Mouse (Mus musculus) C2C12 (cell line): Measurements from ENCODE around the gene Gimap3. TPM values are rescaled to one million over a fixed set of nuclear protein-coding genes. Genes with fewer than 3 reads are reported as not detected.

Experiments used
- H3K27me3 ChIP-seq: one replicate; pipeline ENCODE4 v1.6.1; 2011; ENCODE audit not compliant: control insufficient read depth, insufficient read depth, insufficient read length
- H3K36me3 ChIP-seq: one replicate; pipeline ENCODE4 v1.6.1; 2011; ENCODE audit not compliant: control insufficient read depth, insufficient read depth
- H3K4me3 ChIP-seq: one replicate; pipeline ENCODE4 v1.5.1; 2011; ENCODE audit warnings: mild to moderate bottlenecking, control low read depth; ENCODE audit not compliant: poor library complexity, insufficient read depth, severe bottlenecking
- H3K79me2 ChIP-seq: one replicate; pipeline ENCODE4 v1.6.1; 2011; ENCODE audit not compliant: control insufficient read depth, insufficient read depth
- H3K79me3 ChIP-seq: one replicate; pipeline ENCODE4 v1.6.1; 2011; ENCODE audit warnings: low read depth, control low read depth
- H3ac ChIP-seq: one replicate; pipeline ENCODE3; 2011; ENCODE audit warnings: low read depth; ENCODE audit not compliant: control insufficient read depth, insufficient read length
- CEBPB ChIP-seq: IDR thresholded peaks from one replicate; pipeline ENCODE4 v1.6.1; 2011; ENCODE audit warnings: low read depth, mild to moderate bottlenecking, control low read depth, moderate library complexity
- CTCF ChIP-seq: IDR thresholded peaks from one replicate; pipeline ENCODE4 v1.5.1; 2011; ENCODE audit not compliant: control insufficient read depth, insufficient read depth, insufficient read length
- FOSL1 ChIP-seq: IDR thresholded peaks from one replicate; pipeline ENCODE4 v1.8.0; 2011; ENCODE audit warnings: mild to moderate bottlenecking, low read length; ENCODE audit not compliant: poor library complexity, insufficient read depth, severe bottlenecking
- MAX ChIP-seq: IDR thresholded peaks from one replicate; pipeline ENCODE4 v1.6.1; 2011; ENCODE audit warnings: mild to moderate bottlenecking, control low read depth
- MYOD1 ChIP-seq: IDR thresholded peaks from one replicate; pipeline ENCODE4 v1.6.1; 2011; ENCODE audit warnings: low read depth; ENCODE audit not compliant: control insufficient read depth, insufficient read length
- MYOG ChIP-seq: IDR thresholded peaks from one replicate; pipeline ENCODE4 v1.6.1; 2011; ENCODE audit not compliant: control insufficient read depth, insufficient read length; ENCODE audit errors: extremely low read depth
- USF1 ChIP-seq: IDR thresholded peaks from one replicate; pipeline ENCODE4 v1.6.1; 2011; ENCODE audit warnings: low read depth, mild to moderate bottlenecking, control low read depth, moderate library complexity
- polyA plus RNA-seq: library from polyadenylated mRNA; unstranded; fragments of >200 nt; fragmentation: generic; extraction: Trizol; gene quantifications from one replicate; pipeline ENCODE4 v1.2.1, GENCODE M21; 2012; ENCODE audit warnings: missing spikeins

The Gimap3 gene
- polyA plus RNA-seq, 1 experiment = not detected

GRCm38 (mm10) chr6:48741711-48742206 is 28.9 kb downstream of the Gimap3 start:
- Histone ChIP-seq H3K36me3 (no peaks in the 10 kb centered on the region), H3K79me2 (no peaks in the 10 kb centered on the region), H3K4me3 (no peak overlapping the region), H3ac (no peak overlapping the region), H3K27me3 (peaks cover 3% of the 10 kb centered on the region), H3K79me3 (no peaks in the 10 kb centered on the region)
- TF ChIP-seq FOSL1 = no peak
- TF ChIP-seq MAX = no peak
- no peak for TF ChIP-seq MYOG
- no peak for TF ChIP-seq USF1
- no peak for TF ChIP-seq CEBPB
- TF ChIP-seq MYOD1 = no peak
- no peak for TF ChIP-seq CTCF

- Histone ChIP-seq H3K79me3 (no peaks in the 10 kb centered on the region), H3K36me3 (no peaks in the 10 kb centered on the region), H3K79me2 (no peaks in the 10 kb centered on the region), H3K27me3 (peaks cover 3% of the 10 kb centered on the region), H3ac (no peak overlapping the region), H3K4me3 (no peak overlapping the region)
- TF ChIP-seq FOSL1 (no peak), MYOG (no peak), MYOD1 (no peak), USF1 (no peak), CEBPB (no peak), CTCF (no peak), MAX (no peak)
These were observed 29.4 kb downstream of the Gimap3 start for GRCm38 (mm10) chr6:48741273-48741672.

GRCm38 (mm10) chr6:48740501-48741169 is 30.0 kb downstream of the Gimap3 start:
- Histone ChIP-seq H3K79me2 (no peaks in the 10 kb centered on the region), H3K27me3 (peaks cover 3% of the 10 kb centered on the region), H3ac (no peak overlapping the region), H3K4me3 (no peak overlapping the region), H3K36me3 (no peaks in the 10 kb centered on the region), H3K79me3 (no peaks in the 10 kb centered on the region)
- TF ChIP-seq USF1 = no peak
- TF ChIP-seq MYOD1 = no peak
- no peak for TF ChIP-seq MYOG
- no peak for TF ChIP-seq MAX
- no peak for TF ChIP-seq CEBPB
- TF ChIP-seq FOSL1 = no peak
- no peak for TF ChIP-seq CTCF

GRCm38 (mm10) chr6:48739780-48740055 is 30.9 kb downstream of the Gimap3 start:
- no peaks in the 10 kb centered on the region for H3K36me3 ChIP-seq
- H3K79me2 ChIP-seq = no peaks in the 10 kb centered on the region
- no peak for TF ChIP-seq USF1
- TF ChIP-seq MAX = no peak
- no peak for TF ChIP-seq FOSL1
- no peak for TF ChIP-seq MYOG
- TF ChIP-seq CTCF = no peak
- TF ChIP-seq CEBPB = no peak
- no peak for TF ChIP-seq MYOD1
- no peak overlapping the region for H3K4me3 ChIP-seq
- peaks cover 3% of the 10 kb centered on the region for H3K27me3 ChIP-seq
- H3ac ChIP-seq = no peak overlapping the region
- no peaks in the 10 kb centered on the region for H3K79me3 ChIP-seq

GRCm38 (mm10) chr6:48738961-48739779 is 31.5 kb downstream of the Gimap3 start, which contains the start of gene Gimap1:
Gimap1 (plus strand) TSS chr6:48739054.
- no peaks in the 10 kb centered on the region for H3K79me3 ChIP-seq
- no peaks in the 10 kb centered on the region for H3K36me3 ChIP-seq
- peaks cover 3% of the 10 kb centered on the region for H3K27me3 ChIP-seq
- H3K4me3 ChIP-seq = no peak within 1 kb of the TSS
- H3ac ChIP-seq = no peak within 1 kb of the TSS
- H3K79me2 ChIP-seq = no peaks in the 10 kb centered on the region
- TF ChIP-seq MYOG (no peak), MAX (no peak), USF1 (no peak), MYOD1 (no peak), CTCF (no peak), CEBPB (no peak), FOSL1 (no peak)
